Mouse (Mus musculus) hindbrain, embryonic 10.5 days (tissue): ENCODE measurements around the gene Nacc1. TPM values are rescaled to one million over a fixed set of nuclear protein-coding genes. Genes with fewer than 3 reads are reported as not detected.
"Not testable (repeated sequence)": the region's sequence is repeated elsewhere in the genome, so short reads cannot be mapped to it uniquely, and the experiment has no call there.

Source experiments
- DNase-seq: peaks from one replicate; pipeline ENCODE4 v3.0.0-alpha.2; 2017; ENCODE audit warnings: low spot score
- H3K27ac ChIP-seq: fragments of 300-500 bp; sonication (generic); 2 replicates; pipeline ENCODE4 v1.5.1; 2016; ENCODE audit warnings: mild to moderate bottlenecking, moderate library complexity
- H3K27me3 ChIP-seq: fragments of 300-500 bp; sonication (generic); 2 replicates; pipeline ENCODE4 v1.6.1; 2016; ENCODE audit warnings: mild to moderate bottlenecking; ENCODE audit not compliant: poor library complexity, insufficient read depth, severe bottlenecking
- H3K36me3 ChIP-seq: fragments of 300-500 bp; sonication (generic); 2 replicates; pipeline ENCODE4 v1.6.1; 2016; ENCODE audit warnings: mild to moderate bottlenecking, moderate library complexity
- H3K4me1 ChIP-seq: fragments of 300-500 bp; sonication (generic); replicated peaks from 2 replicates; pipeline ENCODE4 v1.6.1; 2016; ENCODE audit warnings: mild to moderate bottlenecking
- H3K4me3 ChIP-seq: fragments of 300-500 bp; sonication (generic); 2 replicates; pipeline ENCODE4 v1.5.1; 2016; ENCODE audit warnings: mild to moderate bottlenecking, moderate library complexity
- H3K9me3 ChIP-seq: fragments of 300-500 bp; sonication (generic); 2 replicates; pipeline ENCODE4 v1.6.1; 2016; ENCODE audit warnings: mild to moderate bottlenecking, moderate library complexity
- WGBS: fragments of 180-500 bp; shearing (Covaris S2); methylation state at CpG from one replicate; pipeline ENCODE4 v1.1.7; 2016; 5-methylcytosine and 5-hydroxymethylcytosine counted together
- polyA plus RNA-seq: library from polyadenylated mRNA; unstranded; fragments of >200 nt; fragmentation: Nextera tagmentation; extraction: Ambion mirVana; gene quantifications from 2 replicates; pipeline ENCODE4 v1.2.1, GENCODE M21; 2016

The Nacc1 gene
- polyA plus RNA-seq, 1 experiment from 2014 or later = 25.2 TPM

DNA sequence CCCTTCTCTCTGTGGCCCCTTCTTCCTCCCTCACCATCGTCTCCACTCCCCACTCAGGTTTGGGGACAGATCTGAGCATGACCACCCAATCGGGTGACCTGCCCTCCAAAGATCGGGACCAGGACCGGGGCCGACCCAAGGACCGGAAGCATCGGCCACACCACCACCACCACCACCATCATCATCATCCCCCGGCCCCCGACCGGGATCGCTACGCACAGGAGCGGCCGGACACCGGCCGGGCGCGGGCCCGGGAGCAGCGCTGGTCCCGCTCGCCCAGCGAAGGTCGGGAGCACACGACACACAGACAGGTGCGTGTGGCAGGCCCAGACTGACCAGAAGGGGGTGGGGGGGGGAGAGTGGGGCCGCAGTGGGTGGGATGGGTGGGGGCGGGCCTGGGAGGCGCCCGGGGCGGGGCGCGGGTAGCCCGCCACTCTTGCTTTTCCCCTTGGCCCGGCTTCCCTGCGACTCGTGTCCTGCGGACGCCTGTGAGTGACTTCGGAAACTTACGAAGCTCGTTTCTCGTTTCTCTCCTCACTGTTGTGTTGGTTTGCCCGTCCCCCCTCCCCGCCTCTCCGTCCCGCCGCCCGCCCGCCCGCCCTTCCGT is 49.0 kb downstream of the Nacc1 start:
- peaks cover 10% of the 10 kb centered on the region; the same call in 1 of the 2 replicates for H3K27me3 ChIP-seq
- H3K4me3 ChIP-seq = peak overlapping the region; percentile 65
- WGBS = under 1% methylated on average over 52 of the region's 52 CpGs
- H3K36me3 ChIP-seq = no peaks in the 10 kb centered on the region
- no peaks in the 10 kb centered on the region for H3K9me3 ChIP-seq
- H3K27ac ChIP-seq = peak overlapping the region; percentile 95
- peaks cover 58% of the 10 kb centered on the region for H3K4me1 ChIP-seq
- peak; percentile 51 for DNase-seq

DNA sequence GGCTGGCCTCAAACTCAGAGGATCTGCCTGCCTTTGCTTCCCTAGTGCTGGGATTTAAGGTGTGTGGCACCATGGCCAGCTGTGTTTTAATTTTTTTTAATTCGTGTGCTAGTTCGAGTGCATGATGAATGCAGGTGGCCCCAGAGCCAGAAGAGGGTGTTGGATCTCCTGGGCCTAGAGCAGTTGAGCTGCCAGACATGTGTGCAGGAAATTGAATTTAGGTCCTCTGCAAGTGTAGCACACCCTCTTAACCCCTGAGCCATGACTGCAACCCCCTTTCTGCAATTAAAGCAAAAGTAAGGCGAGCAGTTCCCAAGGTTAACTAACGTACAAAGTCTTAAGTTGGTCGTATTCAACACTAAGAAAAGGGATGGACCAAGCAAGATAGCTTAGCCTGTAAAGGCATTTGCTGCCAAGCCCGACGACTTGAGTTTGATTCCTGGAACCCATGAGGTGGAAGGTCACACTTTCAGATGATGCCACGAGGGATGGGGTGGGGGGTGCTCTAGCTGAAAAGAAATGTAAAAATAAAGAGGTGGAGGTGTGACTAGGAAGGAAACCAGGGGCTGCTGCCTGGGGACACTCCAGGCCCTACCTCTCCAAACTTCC is 49.6 kb downstream of the Nacc1 start:
- H3K36me3 ChIP-seq = no peaks in the 10 kb centered on the region
- no peaks in the 10 kb centered on the region for H3K9me3 ChIP-seq
- peak overlapping the region; percentile 95 for H3K27ac ChIP-seq
- no peak for DNase-seq
- 37% methylated on average over 8 of the region's 8 CpGs for WGBS
- H3K4me1 ChIP-seq = peaks cover 64% of the 10 kb centered on the region
- peaks cover 10% of the 10 kb centered on the region; the same call in 1 of the 2 replicates for H3K27me3 ChIP-seq
- H3K4me3 ChIP-seq = peak overlapping the region; percentile 65

DNA sequence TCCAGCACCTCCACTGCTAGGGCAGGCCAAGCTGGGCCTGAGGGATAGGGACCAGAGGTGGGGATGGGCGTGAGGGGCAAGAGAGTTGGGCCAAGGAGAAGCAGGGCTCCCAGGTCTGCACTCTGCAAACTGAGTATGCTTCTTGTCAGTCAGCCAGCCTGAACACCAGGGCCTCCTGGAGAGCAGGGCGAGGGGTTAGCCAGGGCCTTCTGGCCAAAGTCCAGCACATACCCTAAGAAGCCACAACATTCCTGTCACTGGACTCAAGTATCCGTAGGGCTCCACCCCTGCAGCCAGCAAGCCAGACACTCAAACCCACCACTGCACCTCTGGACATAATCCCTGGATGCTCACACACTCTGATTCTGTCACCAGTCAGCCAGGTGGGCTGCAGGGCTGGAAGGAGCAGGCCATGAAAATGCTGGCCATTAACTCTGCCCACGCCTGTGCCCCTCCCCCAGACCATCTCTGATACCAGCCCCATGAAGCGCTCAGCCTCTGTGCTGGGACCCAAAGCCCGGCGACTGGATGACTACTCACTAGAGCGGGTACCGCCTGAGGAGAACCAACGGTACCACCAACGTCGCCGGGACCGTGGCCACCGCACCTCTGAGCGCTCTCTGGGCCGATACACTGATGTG is 51.5 kb downstream of the Nacc1 start:
- peaks cover 10% of the 10 kb centered on the region; the same call in 1 of the 2 replicates for H3K27me3 ChIP-seq
- H3K27ac ChIP-seq = peak overlapping the region; percentile 86
- H3K4me1 ChIP-seq = peaks cover 60% of the 10 kb centered on the region
- no peak overlapping the region; the same call in 1 of the 2 replicates for H3K4me3 ChIP-seq
- WGBS = 88% methylated on average over 17 of the region's 17 CpGs
- 0 out of 2 replicates have a peak, but pooled peaks cover 4% of the 10 kb centered on the region for H3K36me3 ChIP-seq
- no peak for DNase-seq
- H3K9me3 ChIP-seq = no peaks in the 10 kb centered on the region

DNA sequence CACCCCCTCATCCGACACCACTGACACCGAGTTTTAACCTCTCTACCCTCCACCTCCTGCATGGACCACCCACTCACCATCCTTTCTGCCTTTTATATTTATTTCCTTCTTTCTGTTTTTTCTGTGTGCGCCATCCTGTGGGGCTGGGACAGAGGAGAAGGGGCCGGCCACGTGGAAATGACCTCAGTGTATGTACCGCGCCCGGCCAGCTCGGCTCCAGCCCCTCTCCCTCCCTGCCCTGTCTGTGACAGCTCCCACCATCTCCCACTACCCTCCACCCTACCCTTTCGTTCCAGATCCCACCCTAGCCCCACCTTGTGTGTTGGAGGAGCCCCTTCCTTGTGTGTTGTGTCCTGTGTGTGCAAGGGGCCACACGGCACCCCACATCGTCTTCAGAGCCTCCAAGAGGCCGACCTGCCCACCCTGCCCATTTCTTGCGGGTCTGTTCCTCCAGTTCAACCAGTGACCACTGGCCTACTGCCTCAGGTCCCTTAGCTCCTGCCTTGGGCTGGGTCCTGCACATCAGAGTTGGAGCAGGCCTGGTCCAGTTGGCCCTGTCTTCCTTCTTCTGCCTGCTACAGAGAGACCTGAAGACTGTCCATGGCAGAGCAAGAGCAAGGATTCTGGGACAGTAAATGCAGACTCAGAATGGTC is 52.1 kb downstream of the Nacc1 start:
- peak overlapping the region; percentile 28 for H3K4me3 ChIP-seq
- WGBS = 64% methylated on average over 14 of the region's 14 CpGs
- peaks cover 57% of the 10 kb centered on the region for H3K4me1 ChIP-seq

DNA sequence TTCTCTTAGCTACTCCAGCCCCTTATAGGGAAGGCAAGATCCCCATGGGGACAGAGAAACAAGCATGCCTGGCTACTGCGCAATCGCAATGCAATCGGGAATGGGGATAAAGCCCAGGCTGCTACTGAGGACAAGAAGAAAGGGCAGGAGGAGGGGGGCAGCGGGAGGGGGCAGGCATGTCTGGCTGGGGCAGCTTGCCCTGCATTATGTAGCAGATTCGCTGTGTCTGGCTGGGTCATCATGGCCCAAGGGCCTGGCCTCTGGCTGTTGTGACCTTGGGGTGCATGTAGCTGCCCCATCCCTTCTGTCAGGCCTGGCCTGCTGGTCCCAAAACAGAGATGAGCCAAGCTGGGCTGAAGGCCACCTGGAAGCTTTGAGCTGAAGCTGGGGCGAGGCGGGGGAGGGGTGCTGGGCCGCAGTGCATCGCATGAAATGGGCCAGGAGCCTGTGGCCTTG is 52.8 kb downstream of the Nacc1 start:
- DNase-seq = peak; percentile 65
- Histone ChIP-seq H3K27ac (peak overlapping the region; percentile 86), H3K4me1 (peaks cover 51% of the 10 kb centered on the region), H3K27me3 (peaks cover 10% of the 10 kb centered on the region; the same call in 1 of the 2 replicates), H3K36me3 (peaks cover 6% of the 10 kb centered on the region; the same call in 1 of the 2 replicates), H3K4me3 (peak overlapping the region; percentile 28), H3K9me3 (no peaks in the 10 kb centered on the region)
- WGBS = 35% methylated on average over 9 of the region's 9 CpGs

More for the DNA sequence above, 52.1 kb downstream of the Nacc1 start:
- Histone ChIP-seq H3K27me3 (peaks cover 10% of the 10 kb centered on the region; the same call in 1 of the 2 replicates), H3K36me3 (0 out of 2 replicates have a peak, but pooled peaks cover 4% of the 10 kb centered on the region), H3K27ac (peak overlapping the region; percentile 86), H3K9me3 (no peaks in the 10 kb centered on the region)
- no peak for DNase-seq

DNA sequence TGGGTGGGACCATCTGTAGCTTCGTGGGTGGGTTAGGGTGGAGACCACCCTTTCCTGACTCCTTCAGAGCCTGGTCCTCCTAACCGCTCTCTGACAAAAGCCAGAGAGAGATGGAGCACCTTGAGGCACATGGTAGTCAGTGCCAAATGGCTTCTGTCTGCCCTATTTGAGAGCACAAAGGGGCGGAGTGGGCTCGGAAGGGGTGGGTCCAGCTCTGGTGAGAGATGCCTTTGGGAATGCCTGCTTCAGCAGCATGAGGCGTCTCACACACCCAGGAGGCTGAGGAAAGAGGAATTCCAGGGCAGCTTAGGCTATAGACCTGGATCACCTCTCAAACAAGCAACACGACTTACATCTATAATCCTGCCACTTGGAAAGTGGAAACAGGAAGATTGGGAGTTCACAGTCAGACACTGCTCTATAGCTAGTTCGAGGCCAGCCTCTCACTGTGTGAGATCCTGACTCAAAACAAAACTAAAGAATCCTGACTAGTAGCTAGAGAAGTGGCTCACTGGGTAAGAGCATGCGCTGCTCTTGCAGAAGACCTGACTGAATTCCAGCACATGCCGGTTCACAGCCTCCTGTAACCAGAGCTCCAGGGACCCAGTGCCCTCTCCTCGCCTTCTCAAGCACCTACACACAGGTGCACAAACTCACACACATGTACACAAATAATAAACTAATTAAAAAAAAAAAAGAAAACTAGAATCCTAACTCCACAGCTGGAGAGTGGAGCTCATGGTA is 53.6 kb downstream of the Nacc1 start:
- WGBS = 47% methylated on average over 10 of the region's 10 CpGs
- H3K4me1 ChIP-seq = peaks cover 51% of the 10 kb centered on the region
- H3K27me3 ChIP-seq = peaks cover 10% of the 10 kb centered on the region; the same call in 1 of the 2 replicates
- peak overlapping the region; percentile 86 for H3K27ac ChIP-seq
- H3K9me3 ChIP-seq = no peaks in the 10 kb centered on the region
- peaks cover 10% of the 10 kb centered on the region; the same call in 1 of the 2 replicates for H3K36me3 ChIP-seq
- DNase-seq = no peak
- H3K4me3 ChIP-seq = no peak overlapping the region

DNA sequence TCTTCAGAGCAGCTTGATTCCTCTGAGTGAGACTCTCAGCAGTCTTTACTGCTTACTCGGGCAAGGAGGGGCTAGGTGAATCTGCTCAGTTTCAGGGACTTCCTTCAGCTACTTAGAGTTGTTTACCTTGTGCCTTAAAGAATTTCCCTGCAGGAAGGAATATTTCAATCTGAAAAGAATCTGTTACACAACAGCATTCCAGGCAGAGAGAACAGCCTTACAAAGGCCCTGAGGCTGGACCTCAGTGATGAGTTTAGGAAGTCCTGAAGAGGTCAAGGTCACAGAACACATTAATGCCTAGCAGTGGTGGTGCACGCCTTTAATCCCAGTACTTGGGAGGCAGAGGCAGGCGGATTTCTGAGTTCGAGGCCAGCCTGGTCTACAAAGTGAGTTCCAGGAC is 55.8 kb downstream of the Nacc1 start:
- H3K4me1 ChIP-seq = peaks cover 36% of the 10 kb centered on the region
- no peaks in the 10 kb centered on the region for H3K9me3 ChIP-seq
- no peak for DNase-seq
- no peak overlapping the region for H3K27ac ChIP-seq
- H3K27me3 ChIP-seq = peaks cover 7% of the 10 kb centered on the region; the same call in 1 of the 2 replicates
- H3K4me3 ChIP-seq = no peak overlapping the region
- peaks cover 10% of the 10 kb centered on the region; the same call in 1 of the 2 replicates for H3K36me3 ChIP-seq
- 93% methylated on average over 4 of the region's 4 CpGs for WGBS

DNA sequence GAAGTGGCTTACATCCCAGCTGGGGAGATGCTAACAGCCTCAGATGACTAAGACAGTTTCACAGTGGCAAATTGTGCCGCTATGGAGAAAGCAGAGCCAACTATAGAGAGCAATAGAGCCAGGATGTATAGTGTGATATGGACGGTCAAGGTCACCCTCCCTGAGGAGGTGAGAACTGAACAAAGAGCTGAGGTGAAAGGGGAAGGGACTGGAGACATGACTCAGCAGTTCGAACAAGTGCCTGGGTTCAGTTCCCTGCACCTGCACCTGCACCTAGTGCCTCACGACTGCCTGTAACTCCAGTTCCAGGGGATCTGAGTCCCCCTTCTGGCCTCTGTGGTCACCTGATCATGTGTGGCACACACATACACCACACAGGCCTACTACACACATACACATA is 57.5 kb downstream of the Nacc1 start:
- H3K4me1 ChIP-seq = peaks cover 22% of the 10 kb centered on the region
- no peak overlapping the region for H3K4me3 ChIP-seq
- H3K9me3 ChIP-seq = no peaks in the 10 kb centered on the region
- no peaks in the 10 kb centered on the region for H3K27me3 ChIP-seq
- H3K27ac ChIP-seq = no peak overlapping the region
- H3K36me3 ChIP-seq = peaks cover 10% of the 10 kb centered on the region; the same call in 1 of the 2 replicates
- WGBS = 90% methylated on average over 4 of the region's 4 CpGs
- no peak for DNase-seq

DNA sequence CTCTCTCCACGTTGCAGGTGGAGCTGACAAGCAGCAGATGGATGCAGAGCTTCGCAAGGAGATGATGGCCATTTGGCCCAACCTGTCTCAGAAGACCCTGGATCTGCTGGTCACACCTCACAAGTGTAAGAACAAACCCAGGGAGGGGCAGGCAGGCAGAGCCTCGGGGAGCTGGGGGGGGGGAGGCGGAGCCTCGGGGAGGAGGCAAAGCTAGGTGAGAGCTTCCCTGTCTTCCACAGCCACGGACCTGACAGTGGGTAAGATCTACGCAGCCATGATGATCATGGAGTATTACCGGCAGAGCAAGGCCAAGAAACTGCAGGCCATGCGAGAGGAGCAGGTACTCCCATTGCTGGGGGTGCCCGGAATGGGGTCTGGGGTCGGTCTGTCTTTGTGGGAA is 58.1 kb downstream of the Nacc1 start:
- Histone ChIP-seq H3K9me3 (no peaks in the 10 kb centered on the region), H3K27me3 (no peaks in the 10 kb centered on the region), H3K27ac (no peak overlapping the region), H3K4me3 (no peak overlapping the region), H3K36me3 (peaks cover 10% of the 10 kb centered on the region; the same call in 1 of the 2 replicates), H3K4me1 (peaks cover 16% of the 10 kb centered on the region)
- no peak for DNase-seq
- 81% methylated on average over 11 of the region's 11 CpGs for WGBS

GRCm38 (mm10) chr8:84623425-84623824 is 64.2 kb downstream of the Nacc1 start:
- H3K4me1 ChIP-seq, H3K9me3 ChIP-seq, H3K36me3 ChIP-seq, H3K4me3 ChIP-seq, DNase-seq, H3K27ac ChIP-seq, H3K27me3 ChIP-seq: not testable (repeated sequence)
- 79% methylated on average over 4 of the region's 4 CpGs for WGBS

DNA sequence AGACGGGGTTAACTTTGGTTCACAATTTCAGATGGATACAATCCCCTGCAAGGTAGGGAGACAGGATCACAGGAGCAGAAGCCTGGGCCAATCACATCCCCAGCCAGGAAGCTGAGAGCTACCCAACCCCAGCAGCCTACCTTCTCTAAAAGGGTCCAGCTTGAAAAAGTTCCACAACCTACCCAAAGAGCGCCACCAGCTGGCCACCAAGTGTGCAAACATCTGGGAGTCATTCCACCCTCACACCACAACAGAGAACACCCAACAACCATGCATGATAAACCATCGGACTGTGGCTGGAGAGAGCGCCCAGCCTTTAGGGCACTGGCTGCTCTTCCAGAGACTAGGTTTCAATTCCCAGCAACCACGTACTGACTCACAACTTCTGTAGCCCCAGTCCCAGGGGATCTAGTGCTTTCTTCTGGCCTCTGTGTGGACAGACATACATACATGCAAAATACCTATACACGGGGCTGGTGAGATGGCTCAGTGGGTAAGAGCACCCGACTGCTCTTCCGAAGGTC is 66.5 kb downstream of the Nacc1 start:
- 77% methylated on average over 8 of the region's 8 CpGs for whole genome bisulfite sequencing
- Histone ChIP-seq H3K4me3 (no peak overlapping the region), H3K36me3 (0 out of 2 replicates have a peak, but pooled peaks cover 5% of the 10 kb centered on the region), H3K27ac (no peak overlapping the region), H3K27me3 (peaks cover 27% of the 10 kb centered on the region), H3K9me3 (no peaks in the 10 kb centered on the region), H3K4me1 (peaks cover 14% of the 10 kb centered on the region)
- DNase-seq = no peak
